Mouse (Mus musculus) bone marrow, adult 2 months (tissue): ENCODE measurements around the gene Ptger3.

ENCODE experiments used
- CTCF ChIP-seq: fragments of 200-500 bp; IDR thresholded peaks from 2 replicates; pipeline ENCODE4 v1.5.1; 2011; ENCODE audit warnings: low read length, control low read depth; ENCODE audit not compliant: control insufficient read depth, insufficient read depth
- POLR2A ChIP-seq: fragments of 200-500 bp; IDR thresholded peaks from 2 replicates; pipeline ENCODE4 v1.6.1; 2011; ENCODE audit warnings: low read depth, mild to moderate bottlenecking, control low read depth, low read length, borderline replicate concordance; ENCODE audit not compliant: control insufficient read depth

DNA sequence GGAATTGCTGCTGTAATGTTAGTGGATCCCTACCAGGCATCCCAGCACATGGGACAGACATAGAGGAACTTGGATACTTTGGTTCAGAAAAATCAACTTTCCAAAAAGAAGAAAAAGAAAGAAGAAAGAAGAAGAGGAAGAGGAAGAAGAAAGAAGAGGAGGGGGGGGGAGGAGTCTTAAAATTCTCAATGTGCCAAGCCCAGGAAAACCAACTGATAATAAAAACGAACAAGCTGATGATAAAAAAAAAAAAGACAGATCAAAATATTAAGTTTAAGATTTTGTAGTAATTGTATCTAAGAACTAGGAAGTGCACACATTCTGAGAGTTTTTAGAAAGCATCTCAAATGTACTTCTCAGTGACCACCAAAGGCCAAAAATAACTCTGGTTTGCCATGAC lies 10.2 kb downstream of the Ptger3 start:
- TF ChIP-seq CTCF = no peak
- TF ChIP-seq POLR2A = no peak
